Mouse (Mus musculus) hindbrain, embryonic 16.5 days (tissue): Measurements from ENCODE around the gene Birc6. TPM values are rescaled to one million over a fixed set of nuclear protein-coding genes. Genes with fewer than 3 reads are reported as not detected.

Experiments
- ATAC-seq: fragments of 200-750 bp; cut with Nextera tagmentation; 2 replicates; pipeline ENCODE4 v1.8.0; 2017; ENCODE audit warnings: moderate TSS enrichment, moderate library complexity
- H3K27ac ChIP-seq: fragments of 300-500 bp; sonication (generic); 2 replicates; pipeline ENCODE4 v1.5.1; 2014; ENCODE audit warnings: low read depth, mild to moderate bottlenecking, control low read depth, low read length, moderate library complexity
- H3K27me3 ChIP-seq: fragments of 300-500 bp; sonication (generic); replicated peaks from 2 replicates; pipeline ENCODE4 v1.6.1; 2014; ENCODE audit warnings: low read length; ENCODE audit not compliant: control insufficient read depth, insufficient read depth
- H3K36me3 ChIP-seq: fragments of 300-500 bp; sonication (generic); 2 replicates; pipeline ENCODE4 v1.6.1; 2014; ENCODE audit warnings: mild to moderate bottlenecking, low read length, moderate library complexity, mixed read lengths; ENCODE audit not compliant: control insufficient read depth, insufficient read depth
- H3K4me1 ChIP-seq: fragments of 300-500 bp; sonication (generic); 2 replicates; pipeline ENCODE4 v1.6.1; 2014; ENCODE audit warnings: low read depth, low read length; ENCODE audit not compliant: control insufficient read depth, insufficient read depth
- H3K4me2 ChIP-seq: fragments of 300-500 bp; sonication (generic); 2 replicates; pipeline ENCODE4 v1.6.1; 2014; ENCODE audit warnings: mild to moderate bottlenecking, low read length, control low read depth, moderate library complexity
- H3K4me3 ChIP-seq: fragments of 300-500 bp; sonication (generic); 2 replicates; pipeline ENCODE4 v1.5.1; 2014; ENCODE audit warnings: mild to moderate bottlenecking, low read length, control low read depth, moderate library complexity
- H3K9ac ChIP-seq: fragments of 300-500 bp; sonication (generic); 2 replicates; pipeline ENCODE4 v1.6.1; 2014; ENCODE audit warnings: low read depth, mild to moderate bottlenecking, control low read depth, low read length, moderate library complexity
- H3K9me3 ChIP-seq: fragments of 300-500 bp; sonication (generic); 2 replicates; pipeline ENCODE4 v1.6.1; 2014; ENCODE audit warnings: mild to moderate bottlenecking, low read length, moderate library complexity; ENCODE audit not compliant: control insufficient read depth
- WGBS: fragments of 180-500 bp; shearing (Covaris S2); extraction: QIAGEN DNeasy Blood & Tissue Kit; methylation state at CpG from one replicate; pipeline ENCODE4 v1.1.7; 2014; 5-methylcytosine and 5-hydroxymethylcytosine counted together
- polyA plus RNA-seq: library from polyadenylated mRNA; unstranded; fragments of >200 nt; fragmentation: Nextera tagmentation; extraction: Ambion mirVana; gene quantifications from 2 replicates; pipeline ENCODE4 v1.2.1, GENCODE M21; 2015

Birc6 gene
- polyA plus RNA-seq, 1 experiment from 2014 or later = 61.9 TPM

DNA sequence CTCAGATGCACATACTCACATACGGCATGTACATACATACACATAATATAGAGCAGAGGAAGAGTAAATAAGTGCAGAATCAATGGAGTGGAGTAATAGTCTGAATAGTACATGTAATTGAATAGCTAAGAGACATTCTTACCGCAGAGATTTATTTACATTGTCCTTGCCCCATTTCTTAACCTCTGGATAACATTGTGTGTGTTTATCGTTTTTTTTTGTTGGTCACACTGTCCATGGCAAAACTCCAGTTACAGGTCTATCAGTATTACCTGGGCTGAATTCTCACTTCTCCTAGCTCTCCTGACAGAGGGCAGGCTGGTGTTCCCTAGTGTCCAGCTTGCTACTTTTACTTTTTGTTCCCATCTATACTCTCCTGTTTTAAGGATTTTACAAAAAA, 58.7 kb downstream of the Birc6 start:
- Histone ChIP-seq H3K27ac (no peak overlapping the region), H3K4me2 (no peak overlapping the region), H3K9ac (no peak overlapping the region), H3K4me1 (no peaks in the 10 kb centered on the region), H3K27me3 (no peaks in the 10 kb centered on the region), H3K36me3 (peaks cover 2% of the 10 kb centered on the region; the same call in 1 of the 2 replicates), H3K9me3 (no peaks in the 10 kb centered on the region), H3K4me3 (no peak overlapping the region)
- ATAC-seq = no peak
- 85% methylated on average over 3 of the region's 3 CpGs for WGBS

DNA sequence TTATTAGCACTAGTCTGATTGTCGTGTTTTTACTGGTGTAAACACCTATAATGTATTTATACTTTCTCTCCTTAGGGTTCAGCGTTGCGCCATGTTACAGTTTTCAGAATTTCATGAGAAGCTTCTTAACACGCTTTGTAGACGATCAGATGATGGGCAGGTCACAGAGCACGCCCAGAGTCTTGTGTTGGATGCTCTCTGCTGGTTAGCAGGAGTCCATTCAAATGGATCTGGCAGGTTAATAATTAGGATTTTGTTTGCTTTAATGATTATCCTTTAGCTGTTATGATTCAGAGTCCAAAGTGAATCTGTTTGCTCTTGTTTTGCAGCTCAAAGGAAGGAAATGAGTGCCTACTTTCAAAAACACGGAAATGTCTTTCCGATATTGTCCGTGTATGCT, 70.8 kb downstream of the Birc6 start:
- no peak overlapping the region for H3K4me3 ChIP-seq
- no peaks in the 10 kb centered on the region for H3K27me3 ChIP-seq
- no peak overlapping the region for H3K4me2 ChIP-seq
- no peak overlapping the region for H3K9ac ChIP-seq
- peaks cover 14% of the 10 kb centered on the region for H3K36me3 ChIP-seq
- no peaks in the 10 kb centered on the region for H3K4me1 ChIP-seq
- no peak for ATAC-seq
- H3K9me3 ChIP-seq = no peaks in the 10 kb centered on the region
- H3K27ac ChIP-seq = no peak overlapping the region
- 94% methylated on average over 9 of the region's 9 CpGs for WGBS

DNA sequence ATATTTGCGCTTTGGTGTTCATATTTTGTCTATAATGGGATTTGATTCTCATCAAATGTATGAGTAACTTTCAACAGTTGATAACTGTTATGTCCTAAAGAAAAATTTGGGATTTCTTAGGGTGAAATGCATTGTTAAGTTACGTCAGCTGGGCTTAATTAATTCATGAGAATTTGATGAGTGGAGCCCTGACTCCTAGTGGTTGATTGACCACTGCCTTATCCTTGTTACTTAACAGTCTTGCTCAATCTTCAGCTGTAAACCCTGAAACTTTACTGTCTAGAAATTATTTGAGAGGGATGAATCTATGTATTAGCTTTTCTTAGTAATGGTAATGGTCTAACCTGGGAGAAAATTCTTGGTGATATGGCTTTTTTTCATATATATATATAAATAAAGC, 71.3 kb downstream of the Birc6 start:
- WGBS = 87% methylated on average over 2 of the region's 2 CpGs

DNA sequence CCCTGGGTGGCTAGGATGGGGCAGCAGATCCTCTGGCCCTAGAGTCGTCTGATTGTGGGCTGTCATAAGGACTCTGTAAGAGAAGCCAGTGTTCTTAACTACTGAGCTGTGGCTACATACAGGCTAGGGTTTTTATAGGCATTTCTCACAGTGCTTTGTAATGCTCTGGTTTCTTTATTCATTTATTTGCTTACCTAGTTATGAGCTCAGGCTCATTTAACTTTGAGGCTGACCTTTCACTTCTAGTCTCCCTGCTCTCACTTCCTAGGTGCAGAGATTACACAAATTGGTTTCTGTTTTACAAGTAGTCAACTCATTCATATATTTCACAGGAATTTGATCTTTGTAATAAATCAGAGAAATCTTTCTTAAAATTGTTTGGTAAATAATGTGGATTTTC, 73.1 kb downstream of the Birc6 start:
- Histone ChIP-seq H3K27ac (no peak overlapping the region), H3K27me3 (no peaks in the 10 kb centered on the region), H3K4me2 (no peak overlapping the region), H3K36me3 (peaks cover 20% of the 10 kb centered on the region), H3K9ac (no peak overlapping the region), H3K9me3 (no peaks in the 10 kb centered on the region), H3K4me1 (no peaks in the 10 kb centered on the region), H3K4me3 (no peak overlapping the region)
- WGBS = 89% methylated on average over 1 of the region's 1 CpGs
- ATAC-seq = no peak

More for the DNA sequence above, 71.3 kb downstream of the Birc6 start:
- Histone ChIP-seq H3K9me3 (no peaks in the 10 kb centered on the region), H3K27ac (no peak overlapping the region), H3K4me3 (no peak overlapping the region), H3K4me2 (no peak overlapping the region), H3K27me3 (no peaks in the 10 kb centered on the region), H3K4me1 (no peaks in the 10 kb centered on the region), H3K9ac (no peak overlapping the region), H3K36me3 (peaks cover 14% of the 10 kb centered on the region)
- no peak for ATAC-seq

DNA sequence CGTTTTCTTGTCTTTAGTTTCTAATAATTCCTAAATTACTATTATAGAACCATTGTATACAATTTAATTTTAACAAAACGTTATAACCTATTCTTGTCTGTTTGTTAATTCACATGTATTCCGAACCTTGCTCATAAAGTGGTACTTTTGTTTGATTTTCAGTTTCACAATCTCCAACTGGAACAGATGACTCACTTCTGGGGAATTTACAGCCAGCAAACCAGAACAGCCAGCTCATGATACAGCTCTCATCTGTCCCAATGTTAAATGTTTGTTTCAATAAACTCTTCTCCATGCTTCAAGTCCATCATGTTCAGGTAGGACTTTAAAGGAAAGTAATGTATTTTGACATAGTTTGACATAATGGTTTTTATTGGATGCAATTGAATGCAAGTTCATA, 102.7 kb downstream of the Birc6 start:
- ATAC-seq = no peak
- WGBS = 94% methylated on average over 3 of the region's 3 CpGs
- peaks cover 25% of the 10 kb centered on the region for H3K36me3 ChIP-seq

DNA sequence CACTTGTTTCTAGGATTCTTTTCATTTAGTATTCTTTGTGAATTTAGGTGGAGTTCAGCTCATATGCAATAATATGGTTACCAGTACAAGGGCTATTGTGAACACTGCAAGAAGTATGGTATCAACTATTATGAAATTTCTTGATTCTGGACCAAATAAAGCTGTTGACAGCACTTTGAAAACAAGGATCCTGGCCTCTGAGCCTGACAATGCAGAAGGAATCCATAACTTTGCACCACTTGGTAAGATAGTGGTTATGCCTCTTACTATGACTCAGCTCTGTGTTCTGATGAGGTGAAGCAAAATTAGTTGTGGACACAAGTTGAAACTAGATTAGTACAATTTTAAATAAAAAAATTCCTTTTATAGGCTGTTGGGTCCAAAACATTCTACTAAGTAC, 114.3 kb downstream of the Birc6 start:
- H3K9ac ChIP-seq = no peak overlapping the region
- no peaks in the 10 kb centered on the region for H3K9me3 ChIP-seq
- no peak overlapping the region for H3K27ac ChIP-seq
- no peak overlapping the region for H3K4me2 ChIP-seq
- no peak for ATAC-seq
- peaks cover 28% of the 10 kb centered on the region for H3K36me3 ChIP-seq
- no peaks in the 10 kb centered on the region for H3K4me1 ChIP-seq
- H3K4me3 ChIP-seq = no peak overlapping the region
- no peaks in the 10 kb centered on the region for H3K27me3 ChIP-seq

More for the DNA sequence above, 102.7 kb downstream of the Birc6 start:
- H3K9ac ChIP-seq = no peak overlapping the region
- no peaks in the 10 kb centered on the region for H3K27me3 ChIP-seq
- no peak overlapping the region for H3K4me2 ChIP-seq
- no peaks in the 10 kb centered on the region for H3K9me3 ChIP-seq
- no peak overlapping the region for H3K4me3 ChIP-seq
- no peaks in the 10 kb centered on the region for H3K4me1 ChIP-seq
- no peak overlapping the region for H3K27ac ChIP-seq

DNA sequence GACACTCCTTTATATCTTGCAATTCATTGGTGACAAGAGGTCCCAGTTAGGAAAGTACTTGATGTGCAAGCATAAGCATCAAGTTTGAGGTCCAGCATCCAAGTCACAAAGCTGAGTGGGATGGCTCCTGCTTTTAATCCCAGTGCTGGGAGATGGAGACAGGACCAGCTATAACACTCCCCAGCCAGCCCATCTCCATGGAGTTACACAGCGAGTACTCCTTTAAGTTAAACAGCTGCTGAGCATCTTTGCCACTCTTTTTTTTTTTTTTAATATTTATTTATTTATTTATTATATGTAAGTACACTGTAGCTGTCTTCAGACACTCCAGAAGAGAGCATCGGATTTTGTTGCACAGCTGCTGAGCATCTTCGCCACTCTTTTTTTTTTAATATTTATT, 130.3 kb downstream of the Birc6 start:
- no peaks in the 10 kb centered on the region for H3K9me3 ChIP-seq
- H3K9ac ChIP-seq = no peak overlapping the region
- no peak overlapping the region for H3K27ac ChIP-seq
- H3K27me3 ChIP-seq = no peaks in the 10 kb centered on the region
- H3K4me3 ChIP-seq = no peak overlapping the region
- WGBS = 97% methylated on average over 3 of the region's 3 CpGs
- no peak for ATAC-seq
- peaks cover 37% of the 10 kb centered on the region for H3K36me3 ChIP-seq
- no peak overlapping the region for H3K4me2 ChIP-seq
- H3K4me1 ChIP-seq = no peaks in the 10 kb centered on the region

DNA sequence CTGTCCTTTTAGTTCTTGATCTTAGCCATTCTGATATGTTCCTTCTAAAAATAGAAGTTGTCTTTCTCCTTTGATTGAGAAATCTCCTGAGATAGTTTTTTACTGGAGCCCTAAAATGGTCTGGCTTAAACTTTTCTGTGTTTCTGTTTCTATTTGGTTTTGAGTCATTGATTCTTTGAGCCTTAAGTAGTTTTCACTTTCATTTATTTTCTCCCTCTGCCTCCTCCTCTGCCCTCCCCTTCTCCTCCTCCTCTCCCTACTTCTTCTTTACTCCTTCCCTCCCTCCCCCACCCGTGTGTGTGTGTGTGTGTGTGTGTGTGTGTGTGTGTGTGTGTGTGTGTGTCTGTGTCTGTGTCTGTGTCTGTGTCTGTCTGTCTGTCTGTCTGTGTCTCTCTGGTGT, 139.9 kb downstream of the Birc6 start:
- Histone ChIP-seq H3K27ac (no peak overlapping the region), H3K9me3 (no peaks in the 10 kb centered on the region), H3K36me3 (peaks cover 19% of the 10 kb centered on the region), H3K27me3 (no peaks in the 10 kb centered on the region), H3K9ac (no peak overlapping the region), H3K4me2 (no peak overlapping the region), H3K4me1 (no peaks in the 10 kb centered on the region), H3K4me3 (no peak overlapping the region)
- WGBS = 56% methylated on average over 1 of the region's 1 CpGs
- no peak for ATAC-seq

DNA sequence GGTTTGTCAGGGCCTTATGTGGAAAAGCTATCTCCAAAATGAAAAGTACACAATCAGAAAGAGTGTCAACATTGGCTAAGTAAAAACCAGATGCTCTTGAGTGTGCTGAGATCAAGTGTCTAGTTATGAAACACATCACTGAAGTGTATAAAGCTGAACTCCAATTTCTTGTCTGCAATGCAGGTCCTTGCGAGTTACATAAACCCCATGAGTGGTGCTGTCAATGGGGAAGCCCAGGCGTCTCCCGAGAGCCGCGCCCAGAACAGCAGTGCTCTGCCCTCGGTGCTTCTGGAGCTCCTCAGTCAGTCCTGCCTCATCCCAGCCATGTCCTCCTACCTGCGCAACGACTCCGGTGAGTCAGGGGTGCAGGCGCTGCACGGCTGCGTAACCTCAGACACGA, 141.9 kb downstream of the Birc6 start:
- no peak for ATAC-seq
- Histone ChIP-seq H3K4me2 (no peak overlapping the region), H3K9me3 (no peaks in the 10 kb centered on the region), H3K4me3 (no peak overlapping the region), H3K4me1 (no peaks in the 10 kb centered on the region), H3K27me3 (no peaks in the 10 kb centered on the region), H3K9ac (no peak overlapping the region), H3K27ac (no peak overlapping the region), H3K36me3 (peaks cover 12% of the 10 kb centered on the region)
- WGBS = 96% methylated on average over 13 of the region's 13 CpGs

DNA sequence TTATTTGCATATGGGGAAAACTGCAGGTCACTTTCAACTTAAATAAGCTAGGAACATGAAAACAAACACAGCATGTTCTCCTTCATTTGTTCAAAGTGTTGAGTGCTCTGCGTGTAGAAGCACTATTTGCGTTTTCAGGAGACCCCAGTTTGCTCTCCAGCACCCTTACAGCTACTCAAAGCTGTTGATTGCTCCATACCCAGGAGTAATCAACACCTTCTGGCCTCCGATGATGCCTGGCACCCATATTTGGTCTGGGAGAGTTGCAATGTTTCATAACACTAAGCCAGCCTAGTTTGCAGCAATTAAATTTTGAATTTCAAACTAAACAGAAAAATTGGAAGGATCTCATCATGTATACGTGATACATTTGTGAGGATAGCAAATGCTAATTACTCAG, 144.4 kb downstream of the Birc6 start:
- WGBS = 82% methylated on average over 4 of the region's 4 CpGs
- Histone ChIP-seq H3K36me3 (peaks cover 17% of the 10 kb centered on the region), H3K27ac (no peak overlapping the region), H3K4me2 (no peak overlapping the region), H3K9me3 (no peaks in the 10 kb centered on the region), H3K9ac (no peak overlapping the region), H3K27me3 (no peaks in the 10 kb centered on the region), H3K4me3 (no peak overlapping the region), H3K4me1 (no peaks in the 10 kb centered on the region)
- no peak for ATAC-seq
